Mouse (Mus musculus) heart, adult 2 months (tissue): ENCODE results near the gene Dock8.

ENCODE experiments used
- CTCF ChIP-seq: fragments of 200-600 bp; IDR thresholded peaks from 2 replicates; pipeline ENCODE4 v1.8.1; 2022; ENCODE audit warnings: antibody characterized with exemption, mild to moderate bottlenecking, moderate library complexity
- EP300 ChIP-seq: fragments of 200-500 bp; IDR thresholded peaks from 2 replicates; pipeline ENCODE4 v1.6.1; 2011; ENCODE audit warnings: low read depth, low read length, control low read depth; ENCODE audit not compliant: insufficient read depth

DNA sequence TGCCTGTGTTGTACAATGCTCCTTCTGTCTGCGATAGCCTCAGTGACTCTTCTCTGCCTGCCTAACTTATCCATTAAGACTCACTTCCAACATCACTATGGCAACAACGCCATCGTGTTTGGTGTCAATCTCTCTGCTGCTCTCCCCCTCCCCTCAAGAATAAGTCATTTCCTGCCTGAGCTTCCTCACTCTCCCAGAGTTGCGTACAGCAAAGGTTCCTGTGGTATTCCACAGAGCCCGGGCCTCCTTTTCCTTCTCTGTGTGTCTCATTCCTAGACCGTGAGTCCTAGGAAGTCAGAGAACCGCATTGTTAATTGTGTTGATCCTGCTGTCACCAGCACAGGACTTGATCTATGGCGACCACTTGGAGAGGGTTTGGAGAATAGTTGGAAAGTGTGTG, 4.4 kb upstream of the Dock8 start:
- TF ChIP-seq CTCF (no peak), EP300 (no peak)
